Mouse (Mus musculus) urinary bladder, adult 2 months (tissue): ENCODE results near the gene Susd4. TPM values are rescaled to one million over a fixed set of nuclear protein-coding genes. Genes with fewer than 3 reads are reported as not detected.

Experiments used
- DNase-seq: peaks from one replicate; pipeline ENCODE4 v3.0.0; 2022; ENCODE audit warnings: low spot score
- polyA plus RNA-seq: library from polyadenylated mRNA; depleted of rRNA; stranded (reverse); fragments of >200 nt; gene quantifications from 2 replicates; pipeline ENCODE4 v1.2.3, GENCODE M21; 2012

The Susd4 gene
- polyA plus RNA-seq, 1 experiment: 9.2 TPM

GRCm38 (mm10) chr1:182787030-182787429 is 23.4 kb downstream of the Susd4 start:
- DNase-seq: no peak

GRCm38 (mm10) chr1:182788896-182789295 is 25.2 kb downstream of the Susd4 start:
- DNase-seq: no peak

- DNase-seq: peak; percentile 29
These were observed 28.9 kb downstream of the Susd4 start for GRCm38 (mm10) chr1:182792521-182793071.

- no peak for DNase-seq
These were observed 30.6 kb downstream of the Susd4 start for GRCm38 (mm10) chr1:182794221-182794620.

- no peak for DNase-seq
These were observed 31.0 kb downstream of the Susd4 start for GRCm38 (mm10) chr1:182794628-182795027.

- DNase-seq: no peak
These were observed 33.4 kb downstream of the Susd4 start for GRCm38 (mm10) chr1:182797048-182797447.

GRCm38 (mm10) chr1:182801590-182801989 is 37.9 kb downstream of the Susd4 start:
- no peak for DNase-seq

- no peak for DNase-seq
These were observed 39.2 kb downstream of the Susd4 start for GRCm38 (mm10) chr1:182802891-182803290.

GRCm38 (mm10) chr1:182813991-182814390 is 50.3 kb downstream of the Susd4 start:
- no peak for DNase-seq

- no peak for DNase-seq
These were observed 50.9 kb downstream of the Susd4 start for GRCm38 (mm10) chr1:182814566-182814965.

- no peak for DNase-seq
These were observed 53.4 kb downstream of the Susd4 start for GRCm38 (mm10) chr1:182817106-182817505.

GRCm38 (mm10) chr1:182817624-182818023 is 54.0 kb downstream of the Susd4 start:
- DNase-seq: no peak

GRCm38 (mm10) chr1:182818931-182819330 is 55.3 kb downstream of the Susd4 start:
- no peak for DNase-seq

GRCm38 (mm10) chr1:182822729-182823128 is 59.1 kb downstream of the Susd4 start:
- DNase-seq: no peak

GRCm38 (mm10) chr1:182823723-182824421 is 60.2 kb downstream of the Susd4 start:
- DNase-seq: no peak

- DNase-seq: no peak
These were observed 62.9 kb downstream of the Susd4 start for GRCm38 (mm10) chr1:182826557-182826956.

GRCm38 (mm10) chr1:182838061-182838460 is 74.4 kb downstream of the Susd4 start:
- DNase-seq: no peak

- no peak for DNase-seq
These were observed 75.8 kb downstream of the Susd4 start for GRCm38 (mm10) chr1:182839332-182839929.

GRCm38 (mm10) chr1:182840011-182840410 is 76.4 kb downstream of the Susd4 start:
- no peak for DNase-seq

- no peak for DNase-seq
These were observed 76.9 kb downstream of the Susd4 start for GRCm38 (mm10) chr1:182840606-182841005.

GRCm38 (mm10) chr1:182849556-182849955 is 85.9 kb downstream of the Susd4 start:
- no peak for DNase-seq

- DNase-seq: no peak
These were observed 86.4 kb downstream of the Susd4 start for GRCm38 (mm10) chr1:182850080-182850479.

GRCm38 (mm10) chr1:182852158-182852557 is 88.5 kb downstream of the Susd4 start:
- no peak for DNase-seq
